Mouse (Mus musculus) kidney, adult 2 months (tissue): ENCODE data around the gene Hormad2.

Experiments used
- CTCF ChIP-seq: fragments of 200-500 bp; conservative IDR thresholded peaks from 2 replicates; pipeline ENCODE4 v1.5.1; 2011; ENCODE audit warnings: low read depth, mild to moderate bottlenecking, control low read depth, low read length, moderate library complexity, mixed read lengths; ENCODE audit not compliant: insufficient read depth, insufficient read length
- POLR2A ChIP-seq: fragments of 200-500 bp; IDR thresholded peaks from one replicate; pipeline ENCODE4 v1.6.1; 2011; ENCODE audit warnings: low read depth, low read length, control low read depth

GRCm38 (mm10) chr11:4437318-4437717 is 3.6 kb downstream of the Hormad2 start:
- no peak for TF ChIP-seq POLR2A
- no peak for TF ChIP-seq CTCF
